ENCODE assay signal across 8 mouse cellular contexts in the genomic region with DNA sequence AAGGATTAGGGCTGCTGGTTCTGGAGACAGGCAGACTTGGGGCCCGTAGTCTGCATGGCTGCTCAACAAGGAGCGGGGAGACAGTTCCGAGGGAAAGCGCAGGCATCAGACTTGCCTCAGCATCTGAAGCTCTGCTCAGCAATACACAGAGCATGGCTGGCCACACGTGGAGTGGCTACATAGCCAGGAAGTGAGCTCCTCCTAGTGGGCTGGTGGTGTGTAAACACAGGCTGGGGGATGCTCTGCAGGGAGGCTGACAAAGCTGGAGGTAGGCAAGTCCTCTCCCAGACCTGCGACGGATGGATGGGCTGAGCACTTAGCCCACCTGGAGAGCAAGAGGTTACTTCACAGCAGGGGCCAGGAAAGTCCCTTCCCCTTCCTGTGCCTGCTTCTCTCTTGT. TPM values are rescaled to one million over a fixed set of nuclear protein-coding genes. Genes with fewer than 3 reads are reported as not detected.
DNase-seq lines count a peak whose midpoint lies in the region; TF ChIP-seq lines count a peak whose summit lies in the region.

No protein-coding gene starts in this region.

- peak; percentile 22 for DNase-seq in ovary, postnatal 10 days (ENCODE audit: low spot score)
- no peak for DNase-seq in ovary, postnatal 36 days (ENCODE audit: low spot score)
- peak; percentile 26 for DNase-seq in adrenal gland, postnatal 25 days
- DNase-seq in gastrocnemius, adult 2 months, result peak; percentile 53
- DNase-seq in layer of hippocampus, postnatal 10 days (ENCODE audit: low spot score in 2 of 2), result peak; percentile 72 to 74
- peak; percentile 51 for DNase-seq in midbrain, embryonic 10.5 days (ENCODE audit: low spot score)
- peak; percentile 44 for DNase-seq in splenic B cell, adult 2 months (ENCODE audit: low read depth, low spot score)
- no peak for DNase-seq in urinary bladder, adult 2 months (ENCODE audit: low spot score)

- no peaks in the 10 kb centered on the region for H3K36me3 ChIP-seq in midbrain, embryonic 10.5 days
- H3K36me3 ChIP-seq in splenic B cell, adult 2 months (ENCODE audit: control insufficient read depth, insufficient read depth, low read length, poor library complexity, severe bottlenecking), result no peaks in the 10 kb centered on the region; the same call in 1 of the 2 replicates

- TF ChIP-seq CTCF in gastrocnemius, adult 2 months (IDR thresholded peaks at IDR 0.05), result peak; percentile 50

- H3K4me3 ChIP-seq in gastrocnemius, adult 2 months, result no peak overlapping the region
- H3K4me3 ChIP-seq in midbrain, embryonic 10.5 days, result no peak overlapping the region

- H3K27ac ChIP-seq in gastrocnemius, adult 2 months, result no peak overlapping the region
- peak overlapping the region; percentile 50; the same call in 1 of the 2 replicates for H3K27ac ChIP-seq in midbrain, embryonic 10.5 days (replicated peaks)

- peaks cover 17% of the 10 kb centered on the region for H3K4me1 ChIP-seq in midbrain, embryonic 10.5 days

- H3K9me3 ChIP-seq in midbrain, embryonic 10.5 days (replicated peaks), result no peaks in the 10 kb centered on the region

- H3K27me3 ChIP-seq in midbrain, embryonic 10.5 days (ENCODE audit: low read depth, poor library complexity, severe bottlenecking), result no peaks in the 10 kb centered on the region
- H3K27me3 ChIP-seq in splenic B cell, adult 2 months (ENCODE audit: control insufficient read depth, insufficient read depth, low read length, poor library complexity, severe bottlenecking), result no peaks in the 10 kb centered on the region

- 27% methylated on average over 7 of the region's 7 CpGs for WGBS in midbrain, embryonic 10.5 days

- intact Hi-C loops in gastrocnemius, adult 2 months (cut with DNase I), result no loop called here

RNA-seq across cellular contexts. Expression of gene Pstpip1, which starts 31.3 kb away (rescaled TPM):
- 0.76 and 0.90 TPM in 2 replicates for total RNA-seq in adrenal gland, postnatal 25 days (2021)
- 1 to 10 TPM in 1 of 2 experiments, under 1 TPM in 1; 0.77 to 1.1 TPM for total RNA-seq in gastrocnemius, adult 2 months (2021)
- total RNA-seq in layer of hippocampus, postnatal 10 days (2021), result 1 to 10 TPM; 2.1 to 2.9 TPM
- 0.40 and 0.52 TPM in 2 replicates for polyA plus RNA-seq in midbrain, embryonic 10.5 days (2016; fragmentation: Nextera tagmentation; extraction: Ambion mirVana)
- 7.7 and 8.4 TPM in 2 replicates for polyA plus RNA-seq in urinary bladder, adult 2 months (2012; rRNA removed)

RNA-seq across cellular contexts. Expression of gene Tspan3, which starts 44.2 kb away (rescaled TPM):
- 83.2 and 102 TPM in 2 replicates for total RNA-seq in adrenal gland, postnatal 25 days (2021)
- 100 to 1,000 TPM in 1 of 2 experiments, 10 to 100 TPM in 1; 86.1 to 122 TPM for total RNA-seq in gastrocnemius, adult 2 months (2021)
- total RNA-seq in layer of hippocampus, postnatal 10 days (2021), result 100 to 1,000 TPM; 334 to 354 TPM
- 570 and 611 TPM in 2 replicates for polyA plus RNA-seq in midbrain, embryonic 10.5 days (2016; fragmentation: Nextera tagmentation; extraction: Ambion mirVana)
- polyA plus RNA-seq in urinary bladder, adult 2 months (2012; rRNA removed), result 153 and 172 TPM in 2 replicates

Comparison
In these comparisons a context has a peak if more than half of its experiments do, and no peak if none do; other contexts are left out.
1. DNase-seq: peak in ovary, postnatal 10 days (single experiment), adrenal gland, postnatal 25 days (single experiment), gastrocnemius, adult 2 months (single experiment), layer of hippocampus, postnatal 10 days (2 of 2), midbrain, embryonic 10.5 days (single experiment) and splenic B cell, adult 2 months (single experiment); none in ovary, postnatal 36 days (single experiment) and urinary bladder, adult 2 months (single experiment).